Mouse (Mus musculus): ENCODE measurements around the gene Krtap5-4. TPM values are rescaled to one million over a fixed set of nuclear protein-coding genes. Genes with fewer than 3 reads are reported as not detected.

The Krtap5-4 gene
- not detected for polyA plus RNA-seq (2017; shearing (Covaris generic))

GRCm38 (mm10) chr7:142303249-142303648 lies at the start of gene Krtap5-4:
TSS of gene Krtap5-4 (plus strand) at chr7:142303549.

GRCm38 (mm10) chr7:142258254-142258653 lies 45.1 kb upstream of the Krtap5-4 start, which contains the start of gene Gm2431:
TSS of gene Gm2431 (minus strand) at chr7:142258354.

GRCm38 (mm10) chr7:142274263-142274662 lies 29.1 kb upstream of the Krtap5-4 start, which contains the start of gene Gm4559:
TSS of gene Gm4559 (minus strand) at chr7:142274363.

GRCm38 (mm10) chr7:142297018-142297417 lies 6.3 kb upstream of the Krtap5-4 start, which contains the start of gene Krtap5-1:
TSS of gene Krtap5-1 (minus strand) at chr7:142297118.

Other genes starting within 250 kb of the Krtap5-4 start
- gene Mob2, start 242.5 kb upstream of the Krtap5-4 start, polyA plus RNA-seq (2017; shearing (Covaris generic)), result 154 TPM
- 5.1 TPM for gene Dusp8, start 207.7 kb upstream of the Krtap5-4 start, polyA plus RNA-seq (2017; shearing (Covaris generic))
- gene Gm45618, start 182.8 kb upstream of the Krtap5-4 start, polyA plus RNA-seq (2017; shearing (Covaris generic)), result not detected
- not detected for gene Gm39115, start 167.5 kb upstream of the Krtap5-4 start, polyA plus RNA-seq (2017; shearing (Covaris generic))
- gene Gm45337, start 158.9 kb upstream of the Krtap5-4 start, polyA plus RNA-seq (2017; shearing (Covaris generic)), result not detected
- gene Gm29735, start 146.4 kb upstream of the Krtap5-4 start, polyA plus RNA-seq (2017; shearing (Covaris generic)), result not detected
- not detected for gene Gm4553, start 137.8 kb upstream of the Krtap5-4 start, polyA plus RNA-seq (2017; shearing (Covaris generic))
- gene Krtap5-2, start 127.5 kb upstream of the Krtap5-4 start, polyA plus RNA-seq (2017; shearing (Covaris generic)), result not detected
- gene Gm10153, start 113.2 kb upstream of the Krtap5-4 start, polyA plus RNA-seq (2017; shearing (Covaris generic)), result not detected
- gene Krtap5-3, start 102.2 kb upstream of the Krtap5-4 start, polyA plus RNA-seq (2017; shearing (Covaris generic)), result not detected
- not detected for gene Gm7579, start 91.7 kb upstream of the Krtap5-4 start, polyA plus RNA-seq (2017; shearing (Covaris generic))
- not detected for gene Krtap5-5, start 73.6 kb upstream of the Krtap5-4 start, polyA plus RNA-seq (2017; shearing (Covaris generic))
- not detected for gene Gm40460, start 62.5 kb upstream of the Krtap5-4 start, polyA plus RNA-seq (2017; shearing (Covaris generic))
- not detected for gene Gm2431, start 45.2 kb upstream of the Krtap5-4 start, polyA plus RNA-seq (2017; shearing (Covaris generic))
- gene Gm4559, start 29.2 kb upstream of the Krtap5-4 start, polyA plus RNA-seq (2017; shearing (Covaris generic)), result not detected
- not detected for gene Krtap5-1, start 6.4 kb upstream of the Krtap5-4 start, polyA plus RNA-seq (2017; shearing (Covaris generic))
- gene Ifitm10, start 70.2 kb downstream of the Krtap5-4 start, polyA plus RNA-seq (2017; shearing (Covaris generic)), result 3.5 TPM
- 4.7 TPM for gene Gm49369, start 79.1 kb downstream of the Krtap5-4 start, polyA plus RNA-seq (2017; shearing (Covaris generic))
- 251 TPM for gene Ctsd, start 84.5 kb downstream of the Krtap5-4 start, polyA plus RNA-seq (2017; shearing (Covaris generic))
- gene Syt8, start 131.3 kb downstream of the Krtap5-4 start, polyA plus RNA-seq (2017; shearing (Covaris generic)), result not detected
- not detected for gene Tnni2, start 138.3 kb downstream of the Krtap5-4 start, polyA plus RNA-seq (2017; shearing (Covaris generic))
- gene Lsp1, start 157.3 kb downstream of the Krtap5-4 start, polyA plus RNA-seq (2017; shearing (Covaris generic)), result 554 TPM
- 2.3 TPM for gene Tnnt3, start 195.3 kb downstream of the Krtap5-4 start, polyA plus RNA-seq (2017; shearing (Covaris generic))
- gene Mrpl23, start 229.1 kb downstream of the Krtap5-4 start, polyA plus RNA-seq (2017; shearing (Covaris generic)), result 12.4 TPM